Mouse (Mus musculus): ENCODE data around the gene Gab1.
A peak's percentile ranks its signal among the peaks of the same experiment; 100 is the strongest.

The Gab1 gene

DNA sequence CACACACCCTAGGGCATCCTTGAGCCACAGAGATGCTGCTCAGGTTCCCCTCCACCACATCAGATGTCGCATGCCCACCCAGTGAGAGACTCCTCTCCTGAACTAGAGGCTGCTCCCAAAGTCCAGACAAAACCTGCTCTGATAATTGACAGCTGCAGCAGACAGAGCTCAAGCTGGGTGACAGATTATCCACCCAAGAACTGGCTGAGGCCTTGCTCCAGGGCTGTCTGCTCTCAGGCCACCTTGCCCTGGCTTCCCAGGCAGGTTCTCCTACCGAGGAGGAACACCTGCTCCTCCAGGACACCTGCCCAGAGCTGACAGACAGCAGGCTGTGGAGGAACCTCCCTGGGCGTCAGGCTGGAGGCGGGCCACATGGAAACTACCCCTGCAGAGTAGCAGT lies 7.6 kb downstream of the Gab1 start:
- no peak for DNase-seq (ENCODE audit: low spot score)

DNA sequence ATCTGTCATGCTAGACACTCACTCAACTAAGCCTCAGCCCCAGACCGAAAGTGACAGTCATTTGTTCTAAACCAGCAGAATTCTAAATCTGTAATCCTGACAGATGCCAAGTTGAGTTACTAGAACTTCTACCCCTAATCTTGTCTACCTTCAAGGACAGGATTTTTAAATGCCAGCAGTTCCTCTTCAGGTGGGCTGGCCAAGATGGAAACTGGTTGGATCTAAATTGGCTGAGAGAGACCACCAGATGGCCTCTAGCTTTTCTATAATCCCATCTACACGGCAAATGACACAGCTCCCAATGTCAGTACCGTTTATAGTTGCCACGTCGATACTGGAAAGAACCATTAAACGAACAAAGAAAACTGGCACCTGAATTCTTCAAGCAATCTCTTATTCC lies 8.9 kb downstream of the Gab1 start:
- no peak for DNase-seq (ENCODE audit: low spot score)

DNA sequence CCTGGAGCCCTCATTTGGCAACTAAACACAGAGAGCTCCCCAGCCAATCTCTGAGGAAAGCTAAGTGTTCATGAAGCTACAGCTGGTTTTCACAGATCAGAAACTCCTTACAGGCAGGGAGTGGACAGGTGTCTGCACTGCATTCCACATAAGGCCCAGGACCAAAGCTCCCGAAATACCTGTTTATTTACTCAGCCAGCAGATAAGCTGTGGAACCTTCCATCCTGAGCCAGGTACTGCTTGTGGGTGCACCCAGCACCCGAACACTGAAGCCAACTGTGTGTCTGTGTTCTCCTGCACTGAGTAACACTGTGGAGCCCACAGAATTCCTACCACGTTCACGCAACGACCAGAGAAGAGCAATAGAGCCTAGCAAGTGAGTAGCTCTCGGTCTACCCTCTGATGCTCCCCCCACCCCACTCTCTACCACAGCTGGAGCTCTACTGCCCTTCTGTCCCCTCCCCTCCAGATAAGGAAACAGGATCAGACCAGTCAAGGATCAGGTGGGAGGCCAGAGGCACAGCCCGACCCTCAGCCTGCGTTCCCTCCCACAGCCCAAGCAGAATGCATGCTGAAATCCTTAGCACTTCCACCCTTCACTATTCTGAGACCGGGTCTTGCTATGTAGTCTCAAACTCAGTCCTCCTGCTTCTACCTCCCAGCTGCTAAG lies 9.6 kb downstream of the Gab1 start:
- no peak for DNase-seq (ENCODE audit: low spot score)

DNA sequence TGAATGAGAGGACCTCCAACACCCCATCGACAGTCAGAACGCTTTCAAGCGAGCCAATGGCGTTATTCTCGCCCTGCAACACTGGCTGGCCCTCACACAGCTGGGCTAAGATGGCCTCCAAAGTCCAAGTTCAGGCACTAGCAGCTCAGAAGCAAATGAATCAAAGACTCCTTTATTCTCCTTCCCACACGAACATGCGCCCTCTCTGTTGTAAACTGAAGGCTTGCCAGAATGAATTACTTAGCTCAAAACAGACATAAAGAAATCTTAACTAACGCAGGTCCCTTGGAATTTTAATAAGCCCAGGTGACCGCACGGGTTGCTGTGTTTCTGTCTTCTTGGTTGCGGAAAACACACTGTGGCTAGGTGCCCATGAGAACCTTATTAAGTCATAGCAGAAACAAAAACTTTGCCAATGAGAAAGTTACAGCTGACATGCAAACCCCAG lies 10.4 kb downstream of the Gab1 start:
- DNase-seq (ENCODE audit: low spot score): no peak

GRCm38 (mm10) chr8:80868801-80869323 lies 11.5 kb downstream of the Gab1 start:
- DNase-seq (ENCODE audit: low spot score): no peak

- DNase-seq (ENCODE audit: low spot score): no peak
Measured at GRCm38 (mm10) chr8:80868006-80868702, 12.2 kb downstream of the Gab1 start.

DNA sequence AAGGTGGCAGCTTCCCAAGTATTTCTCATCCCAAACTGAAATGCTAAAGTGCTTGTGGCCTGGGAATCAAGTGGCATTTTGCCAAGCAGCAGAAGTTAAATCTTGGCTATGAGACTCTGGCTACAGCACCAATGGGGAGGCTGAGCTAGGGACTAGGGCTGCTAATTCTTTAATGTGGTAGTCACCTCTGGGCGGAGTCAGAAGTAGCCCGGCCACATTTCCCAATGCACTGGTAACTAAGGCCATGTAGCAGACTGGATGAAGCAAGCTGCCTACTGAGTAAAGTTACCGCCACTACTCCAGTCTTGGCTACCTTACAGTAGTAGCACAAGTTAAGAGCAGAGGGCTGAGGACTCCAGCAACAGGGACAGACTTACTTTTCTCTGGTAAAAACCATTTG lies 12.7 kb downstream of the Gab1 start:
- DNase-seq (ENCODE audit: low spot score): no peak

GRCm38 (mm10) chr8:80865181-80865784 lies 15.0 kb downstream of the Gab1 start:
- DNase-seq (ENCODE audit: low spot score): no peak

DNA sequence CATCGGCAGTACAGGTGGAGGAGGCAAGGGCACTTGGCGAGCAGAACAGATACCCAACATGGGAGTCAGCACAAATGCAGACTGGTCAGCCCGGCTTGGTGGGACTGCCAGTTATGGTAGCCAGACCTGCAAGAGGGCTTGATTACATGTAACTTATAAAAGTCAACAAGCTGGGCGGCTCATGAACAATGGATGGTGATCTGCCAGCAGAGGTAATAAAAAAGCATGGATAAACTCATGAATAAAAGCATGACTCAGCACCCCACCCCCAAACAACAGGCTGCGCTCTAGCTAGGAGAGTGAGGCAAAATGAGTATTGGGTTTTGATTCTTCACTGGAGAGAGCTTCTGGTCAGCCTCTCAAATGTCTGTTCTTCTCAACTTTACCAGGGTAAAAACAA lies 16.9 kb downstream of the Gab1 start:
- DNase-seq (ENCODE audit: low spot score): no peak

DNA sequence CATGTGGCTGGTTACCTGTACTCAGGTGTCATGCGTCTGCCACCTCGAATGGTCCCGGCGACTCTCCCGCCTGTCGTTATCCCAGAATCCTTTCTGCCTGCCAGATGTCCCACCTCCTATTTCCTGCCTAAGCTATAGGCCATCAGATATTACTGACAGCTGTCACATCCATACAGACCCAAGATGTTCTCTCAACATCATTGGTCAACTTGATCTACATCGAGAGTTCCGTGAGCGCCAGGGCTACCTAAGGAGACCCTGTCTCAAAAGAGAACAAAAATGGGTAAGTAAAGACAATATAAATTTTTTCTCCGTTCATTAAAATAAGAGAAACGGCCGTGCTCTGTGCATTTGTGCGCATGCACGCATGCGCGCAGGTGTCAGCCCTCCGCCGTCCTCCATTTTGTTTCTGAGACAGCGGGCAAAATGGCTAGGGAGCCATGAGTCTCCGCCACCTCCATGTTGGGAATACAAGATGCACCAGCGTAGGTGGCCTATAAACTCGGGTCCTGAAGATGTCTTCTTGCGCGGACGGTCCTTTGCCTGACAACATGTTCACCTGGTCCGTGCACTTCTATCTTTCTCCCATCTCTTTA lies 21.0 kb downstream of the Gab1 start:
- DNase-seq (ENCODE audit: low spot score): peak; percentile 71

- DNase-seq (ENCODE audit: low spot score): no peak
Measured at GRCm38 (mm10) chr8:80857851-80858367, 22.4 kb downstream of the Gab1 start.

- DNase-seq (ENCODE audit: low spot score): no peak
Measured at GRCm38 (mm10) chr8:80857128-80857527, 23.2 kb downstream of the Gab1 start.

DNA sequence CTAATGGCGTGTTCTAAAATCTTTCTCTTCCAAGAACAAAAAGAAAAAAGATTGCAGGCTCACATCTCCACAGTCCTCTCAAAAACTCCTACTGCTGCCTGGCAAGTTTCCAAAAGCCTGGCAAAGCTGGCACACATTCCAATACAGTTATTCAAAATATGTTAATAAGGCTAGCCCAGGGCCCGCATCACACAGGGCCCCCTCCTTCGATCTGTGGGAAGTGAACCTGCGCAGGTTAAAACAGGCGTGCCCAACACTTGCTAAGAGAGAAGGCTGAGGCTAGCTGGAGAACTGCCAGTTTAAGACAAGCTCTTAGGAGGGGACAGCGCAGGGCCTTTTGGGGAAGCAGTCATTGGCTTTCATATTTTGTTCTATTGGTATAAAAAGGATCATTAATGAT lies 23.7 kb downstream of the Gab1 start:
- no peak for DNase-seq (ENCODE audit: low spot score)

DNA sequence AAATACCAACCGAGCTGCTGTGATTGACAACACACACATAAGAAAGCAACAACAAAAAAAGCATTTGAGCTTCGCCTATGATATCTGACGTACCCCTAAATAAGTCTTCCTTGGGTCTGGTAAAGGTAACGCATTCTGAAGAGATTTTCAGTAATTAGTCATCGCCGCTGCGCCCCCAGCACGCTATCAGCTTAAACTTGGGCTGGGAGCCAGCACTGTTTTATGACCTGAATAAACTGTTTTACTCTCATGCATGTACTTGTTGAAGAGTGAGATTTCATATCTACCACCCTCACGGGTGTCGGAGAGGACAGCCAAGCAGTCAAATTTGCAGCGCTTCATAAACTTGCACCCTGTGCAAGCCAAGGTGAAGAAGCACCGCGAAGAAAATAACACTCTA lies 26.7 kb downstream of the Gab1 start:
- no peak for DNase-seq (ENCODE audit: low spot score)

DNA sequence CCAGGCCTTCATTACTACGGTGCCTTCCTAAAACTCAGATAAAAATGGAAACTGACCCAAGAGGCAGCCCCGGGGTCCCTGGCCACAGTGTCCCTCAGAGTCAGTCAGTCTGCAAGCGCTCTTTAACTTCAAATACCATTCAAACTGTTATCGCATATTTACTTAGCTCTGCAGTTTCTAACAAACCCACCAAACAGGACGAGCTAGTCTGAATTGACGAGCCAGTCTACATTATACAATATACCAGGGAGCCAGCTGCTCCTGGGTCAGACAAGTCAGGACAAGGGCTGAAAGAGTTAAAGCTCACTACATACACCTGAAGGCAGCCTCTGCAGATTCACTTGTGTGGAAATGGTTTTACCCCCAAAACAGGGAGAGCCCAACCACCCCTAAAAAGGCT lies 27.1 kb downstream of the Gab1 start:
- DNase-seq (ENCODE audit: low spot score): no peak

DNA sequence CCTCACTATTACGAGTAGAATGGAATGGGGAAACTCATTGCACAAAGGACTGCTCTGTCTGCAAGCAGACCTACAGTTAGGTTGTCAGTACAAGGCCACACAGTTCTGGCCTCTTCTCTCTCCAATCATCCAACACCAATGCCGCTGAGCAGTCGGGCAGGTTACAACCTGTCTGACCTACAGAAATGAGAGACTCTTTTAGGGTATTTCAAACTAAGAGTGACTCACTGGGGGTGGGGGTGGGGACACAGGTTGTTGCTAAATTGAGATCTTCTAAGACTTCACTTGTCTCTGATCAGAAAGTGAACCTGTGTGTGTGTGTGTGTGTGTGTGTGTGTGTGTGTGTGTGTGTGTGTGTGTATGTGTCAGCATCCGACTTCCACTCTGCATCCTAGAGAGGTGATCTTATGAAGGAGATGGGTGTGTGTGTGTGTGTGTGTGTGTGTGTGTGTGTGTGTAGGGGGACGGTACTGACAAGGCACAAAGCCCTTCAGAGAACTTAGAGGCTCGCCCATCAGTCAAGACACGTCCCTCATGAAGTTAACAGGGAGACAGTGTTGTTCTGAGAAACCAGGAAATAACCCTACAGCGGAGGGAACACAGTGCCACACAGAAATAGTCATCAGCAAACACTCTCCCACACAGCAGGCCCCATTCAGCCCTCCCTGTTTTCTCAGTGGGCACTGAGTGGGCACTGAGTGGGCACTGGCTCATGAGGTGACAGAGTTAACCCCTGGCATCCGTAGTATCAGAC lies 27.7 kb downstream of the Gab1 start:
- no peak for DNase-seq (ENCODE audit: low spot score)

DNA sequence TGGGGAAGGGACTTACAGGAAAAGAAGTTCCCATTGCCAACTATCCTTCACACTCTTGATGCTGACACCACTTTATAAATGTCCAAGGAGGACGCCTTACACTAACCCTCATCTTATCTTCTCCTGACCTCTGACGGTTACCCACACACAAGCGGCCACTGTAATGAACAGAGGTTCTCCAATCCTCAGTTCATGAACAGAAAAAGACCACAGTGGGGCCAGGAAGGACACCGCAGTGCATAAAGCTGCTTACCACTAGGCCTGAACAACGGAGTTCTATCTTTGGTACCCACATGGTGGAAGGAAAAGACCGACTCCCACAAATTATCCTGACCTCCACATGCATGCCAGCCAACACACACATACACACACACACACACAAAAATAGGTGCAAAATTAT lies 28.7 kb downstream of the Gab1 start:
- DNase-seq (ENCODE audit: low spot score): no peak

DNA sequence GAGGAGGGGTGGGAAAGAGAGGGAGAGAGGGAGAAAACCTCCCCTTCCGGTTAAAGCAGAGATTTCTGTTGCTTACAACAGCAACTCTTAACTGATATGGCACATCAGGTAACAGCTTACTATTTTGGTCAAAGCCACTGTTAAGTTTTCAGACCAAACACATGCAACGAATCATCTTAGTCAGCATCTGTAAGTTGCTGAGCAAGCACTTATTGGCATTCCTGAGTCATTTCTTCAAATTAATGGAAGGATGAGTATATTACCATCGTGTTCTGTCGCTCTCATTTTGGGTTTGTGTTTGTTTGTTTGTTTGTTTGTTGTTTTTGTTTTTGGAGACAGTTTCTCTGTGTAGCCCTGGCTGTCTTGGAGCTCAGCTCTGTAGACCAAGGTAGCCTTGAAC lies 30.3 kb downstream of the Gab1 start:
- DNase-seq (ENCODE audit: low spot score): no peak

- no peak for DNase-seq (ENCODE audit: low spot score)
Measured at GRCm38 (mm10) chr8:80848631-80849030, 31.7 kb downstream of the Gab1 start.

DNA sequence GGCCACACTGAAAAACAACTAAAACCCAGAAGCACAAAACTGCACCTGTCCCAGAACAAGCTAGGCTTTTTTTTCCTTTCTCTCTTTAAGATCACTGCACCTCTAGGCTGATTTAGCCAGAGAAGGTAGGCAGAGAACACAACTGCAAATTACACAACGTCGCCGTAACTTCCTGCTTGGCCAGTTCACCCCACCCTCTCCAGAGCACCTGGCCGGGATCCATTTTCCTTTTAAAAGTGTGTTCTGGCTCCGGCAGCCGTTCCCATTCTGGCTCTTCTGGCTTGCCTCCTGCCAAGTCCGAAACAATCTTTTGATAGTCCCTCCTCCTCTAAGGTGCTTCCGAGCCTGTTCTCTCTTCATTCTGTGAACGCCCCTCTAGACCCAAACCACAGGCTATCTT lies 32.4 kb downstream of the Gab1 start:
- peak; percentile 43 for DNase-seq (ENCODE audit: low spot score)

GRCm38 (mm10) chr8:80845284-80845683 lies 35.0 kb downstream of the Gab1 start:
- DNase-seq (ENCODE audit: low spot score): no peak
